Mouse (Mus musculus): ENCODE measurements around the gene Lef1.

DNA sequence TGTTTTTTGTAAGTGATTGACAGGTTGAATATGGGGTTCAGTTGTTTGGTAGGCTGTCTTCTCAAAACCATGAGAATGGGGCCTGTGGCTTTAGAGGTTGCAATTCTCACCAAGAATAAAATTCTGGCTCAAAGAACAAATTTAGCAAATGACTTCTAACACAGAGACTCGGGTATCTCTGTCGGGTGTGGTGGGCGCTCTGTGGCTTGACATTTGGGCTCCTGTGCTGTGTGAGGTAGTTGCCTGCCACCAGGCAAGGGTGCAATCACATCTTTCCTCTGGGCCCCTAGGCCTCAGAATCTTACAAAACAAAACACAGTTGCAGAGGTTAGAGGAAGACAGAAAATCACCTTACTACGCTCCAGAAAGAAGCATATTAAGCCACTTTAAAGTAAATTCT, 43.6 kb downstream of the Lef1 start:
- TF ChIP-seq CTCF (IDR thresholded peaks at IDR 0.05; ENCODE audit: insufficient read depth, low read length): no peak
- TF ChIP-seq POLR2A (IDR thresholded peaks at IDR 0.05; ENCODE audit: borderline replicate concordance, extremely low read depth, low read depth, low read length): no peak
